Mouse (Mus musculus) naive thymus-derived CD4-positive, alpha-beta T cell, adult 2 months (primary cell): Measurements from ENCODE around the gene Zfp94.

Source experiments
- DNase-seq: peaks from one replicate; pipeline ENCODE4 v3.0.0-alpha.2; 2011; ENCODE audit warnings: low read depth

Zfp94 gene

DNA sequence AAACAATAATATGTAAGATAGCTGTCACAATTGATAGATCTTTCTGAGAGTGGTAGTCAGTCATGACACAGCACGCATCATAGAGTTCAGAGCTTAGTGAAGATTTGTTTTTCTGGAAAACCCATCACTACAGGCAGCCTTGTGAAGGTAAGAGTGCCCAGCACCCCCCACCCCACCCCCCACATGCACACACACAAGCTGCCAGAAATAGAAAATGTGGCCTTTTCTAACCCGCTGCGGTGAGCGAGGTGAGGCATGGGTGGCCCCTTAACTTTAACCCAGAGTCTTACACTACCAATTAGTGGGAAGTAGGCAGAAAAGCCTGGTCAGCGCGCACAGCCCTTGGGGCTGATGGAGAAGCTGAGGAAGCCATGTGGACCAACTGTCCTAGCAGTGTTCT lies 45.3 kb downstream of the Zfp94 start:
- DNase-seq = no peak

DNA sequence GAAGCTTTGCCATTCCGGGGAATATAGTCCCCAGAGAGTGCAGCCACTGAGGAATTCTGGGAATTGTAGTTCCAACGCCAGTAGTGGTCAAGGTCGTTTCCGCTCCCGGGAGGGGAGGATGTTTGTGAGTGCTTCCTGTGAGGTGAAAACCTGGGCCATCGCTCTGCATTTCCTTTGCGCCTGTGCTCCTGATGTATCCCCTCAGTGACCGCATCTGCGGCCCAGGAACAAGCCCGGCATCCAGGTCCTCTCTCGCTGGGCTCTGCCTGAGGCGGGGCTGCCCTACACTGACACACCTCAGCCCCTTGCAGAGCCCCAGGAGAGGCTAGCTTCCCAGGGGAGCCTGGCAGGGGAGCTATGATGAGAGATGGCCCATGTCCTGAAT lies 46.2 kb downstream of the Zfp94 start, which contains the start of gene Zfp93:
Gene Zfp93, plus strand, starts transcription at position 133 of the 385 bp plus-strand sequence.
- peak; percentile 59 for DNase-seq

DNA sequence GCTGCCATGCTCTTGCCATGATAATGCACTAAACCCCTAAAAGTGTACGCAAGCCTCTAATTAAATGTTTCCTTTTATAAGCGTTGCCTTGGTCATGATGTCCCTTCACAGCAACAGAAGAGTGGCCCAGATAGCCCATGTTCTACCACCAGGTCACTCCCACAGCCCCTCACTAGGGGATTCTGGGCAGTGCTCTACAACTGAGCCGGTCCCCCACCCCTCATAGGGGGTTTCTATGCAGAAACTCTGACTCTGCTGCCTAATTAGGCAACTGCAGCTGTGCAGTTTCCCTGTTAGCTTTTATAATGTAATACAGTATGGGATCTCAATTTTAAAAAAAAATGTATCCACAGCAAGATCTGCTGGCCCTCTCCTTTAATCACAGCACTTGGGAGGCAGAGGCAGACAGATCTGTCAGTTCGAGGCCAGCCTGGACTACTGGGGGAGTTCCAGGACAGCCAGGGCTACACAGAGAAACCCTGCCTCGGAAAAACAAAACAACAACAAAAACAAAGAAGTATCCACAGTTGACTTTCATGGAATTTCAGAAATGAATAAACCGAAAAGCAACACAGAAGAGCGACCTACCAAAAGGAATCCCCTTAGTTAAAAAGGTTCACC lies 46.7 kb downstream of the Zfp94 start:
- DNase-seq = no peak

DNA sequence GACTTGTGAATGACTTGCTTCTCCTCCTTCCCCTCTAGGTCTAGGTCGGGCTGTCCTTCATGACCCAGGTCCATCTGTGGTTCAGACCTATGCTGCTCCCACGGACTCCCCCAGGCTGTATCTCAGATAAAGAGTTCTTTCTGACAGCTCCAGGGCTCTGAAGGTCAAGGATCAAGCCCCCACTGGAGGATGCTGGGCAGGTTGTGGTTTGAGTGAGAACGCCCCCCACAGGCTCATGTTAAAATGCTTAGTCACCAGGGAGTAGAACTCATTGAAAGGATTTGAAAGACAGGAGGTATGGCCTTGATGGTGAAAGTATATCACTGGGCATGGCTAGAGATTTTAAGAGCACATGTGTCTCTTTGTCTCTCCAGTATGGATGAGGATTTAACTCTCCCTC lies 47.2 kb downstream of the Zfp94 start:
- peak; percentile 7 for DNase-seq

GRCm38 (mm10) chr7:24268176-24269155 lies 48.0 kb downstream of the Zfp94 start:
- DNase-seq = peak; percentile 36

- DNase-seq = no peak
Observed at GRCm38 (mm10) chr7:24260000-24260312, 56.5 kb downstream of the Zfp94 start.

DNA sequence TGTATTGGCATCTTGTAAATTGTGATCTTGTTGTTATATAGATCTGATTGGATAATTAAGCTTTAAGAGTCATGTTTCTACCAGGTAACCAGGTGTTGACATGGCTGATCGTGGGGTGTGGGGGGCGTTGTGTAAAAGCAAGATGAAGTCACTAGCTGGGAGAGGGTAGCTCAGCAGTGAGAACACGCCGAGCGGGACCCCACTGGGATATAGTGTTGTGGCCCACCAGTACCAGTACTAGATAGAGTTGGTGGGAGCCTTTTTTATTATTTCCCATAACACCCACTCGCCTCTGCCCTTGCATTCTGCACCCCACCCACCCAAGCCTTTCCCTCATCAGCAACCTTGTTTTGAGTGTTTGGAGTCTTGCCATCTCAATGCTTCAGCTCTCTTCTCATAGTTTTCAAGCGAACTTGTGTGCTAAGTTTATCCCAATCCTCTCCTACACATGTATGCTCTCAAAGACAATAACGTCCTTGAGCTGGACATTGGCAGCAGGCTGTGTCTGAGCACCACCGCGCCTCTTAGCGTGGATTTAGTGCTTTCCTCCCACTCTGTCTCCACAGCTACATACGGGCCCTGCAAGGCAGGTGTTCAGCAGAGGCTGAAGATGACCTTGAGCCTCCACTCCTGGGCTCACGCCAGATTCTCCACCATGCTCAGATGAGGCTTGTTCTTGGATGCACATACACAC lies 57.0 kb downstream of the Zfp94 start:
- no peak for DNase-seq

GRCm38 (mm10) chr7:24254633-24255474 lies 61.6 kb downstream of the Zfp94 start, which contains the start of gene Zfp108:
Gene Zfp108, plus strand, starts transcription at chr7:24254794.
- DNase-seq = peak; percentile 55

DNA sequence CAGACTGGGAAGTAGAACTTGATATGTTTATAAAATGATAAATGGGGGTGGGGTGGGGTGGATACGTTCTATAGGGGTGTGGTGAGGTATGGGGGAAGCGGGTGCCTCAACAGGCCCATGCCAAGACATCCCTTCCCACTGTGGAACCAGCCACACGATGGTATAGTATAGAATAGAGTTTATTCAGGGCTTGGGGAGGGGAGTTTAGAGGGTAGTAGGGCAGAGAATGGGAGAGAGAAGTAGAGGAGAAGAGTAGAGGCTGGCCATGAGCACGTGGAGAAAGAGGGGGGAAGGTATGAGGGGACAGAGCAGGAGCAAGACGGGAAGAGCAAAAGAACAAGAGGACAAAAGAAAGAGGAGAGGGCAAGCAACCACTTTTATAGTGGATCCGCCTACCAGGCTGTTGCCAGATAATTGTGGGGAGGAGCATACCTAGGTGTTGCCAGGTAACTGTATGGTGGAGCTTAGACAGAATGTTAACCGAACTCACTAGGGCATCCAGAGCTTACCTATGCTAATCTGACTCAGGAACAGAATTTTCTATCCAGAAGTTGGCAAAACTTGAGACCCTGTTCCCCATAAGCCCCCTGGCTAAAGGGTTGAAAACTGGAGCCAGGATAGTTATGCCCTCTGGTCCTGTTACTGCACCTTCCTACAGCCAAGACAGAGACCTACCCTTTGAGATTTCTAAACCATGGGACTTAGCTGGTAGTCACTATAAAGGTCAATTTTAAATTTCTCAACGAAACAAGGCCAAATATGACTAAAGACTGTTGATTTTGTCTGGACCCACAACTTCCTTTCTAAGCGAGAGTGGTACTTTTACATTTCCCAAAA lies 62.5 kb downstream of the Zfp94 start:
- DNase-seq = no peak
